Mouse (Mus musculus) lung, embryonic 16.5 days (tissue): ENCODE measurements at regions not wholly inside any gene's neighbourhood (a gene's known extent, or its start where the extent isn't known, plus 50 kb on each side); places are given as distances from the start of the nearest gene placed in this dataset.

Source experiments
- ATAC-seq: fragments of 200-750 bp; cut with Nextera tagmentation; 2 replicates; pipeline ENCODE4 v1.8.0; 2017; ENCODE audit warnings: low read depth, mild to moderate bottlenecking, moderate library complexity
- H3K27ac ChIP-seq: fragments of 300-500 bp; sonication (generic); 2 replicates; pipeline ENCODE4 v1.5.1; 2014; ENCODE audit warnings: mild to moderate bottlenecking, control low read depth, low read length
- H3K27me3 ChIP-seq: fragments of 300-500 bp; sonication (generic); 2 replicates; pipeline ENCODE4 v1.6.1; 2014; ENCODE audit warnings: low read depth, low read length, mixed read lengths; ENCODE audit not compliant: control insufficient read depth, insufficient read depth
- H3K36me3 ChIP-seq: fragments of 300-500 bp; sonication (generic); 2 replicates; pipeline ENCODE4 v1.6.1; 2014; ENCODE audit warnings: low read length; ENCODE audit not compliant: control insufficient read depth, insufficient read depth
- H3K4me1 ChIP-seq: fragments of 300-500 bp; sonication (generic); replicated peaks from 2 replicates; pipeline ENCODE4 v1.6.1; 2014; ENCODE audit warnings: low read length, mixed read lengths; ENCODE audit not compliant: control insufficient read depth, insufficient read depth
- H3K4me2 ChIP-seq: fragments of 300-500 bp; sonication (generic); 2 replicates; pipeline ENCODE4 v1.6.1; 2014; ENCODE audit warnings: low read depth, low read length, control low read depth
- H3K4me3 ChIP-seq: fragments of 300-500 bp; sonication (generic); 2 replicates; pipeline ENCODE4 v1.5.1; 2014; ENCODE audit warnings: mild to moderate bottlenecking, low read length, control low read depth
- H3K9ac ChIP-seq: fragments of 300-500 bp; sonication (generic); 2 replicates; pipeline ENCODE4 v1.6.1; 2014; ENCODE audit warnings: low read length, control low read depth
- H3K9me3 ChIP-seq: fragments of 300-500 bp; sonication (generic); 2 replicates; pipeline ENCODE4 v1.6.1; 2016; ENCODE audit warnings: low read length; ENCODE audit not compliant: control insufficient read depth
- WGBS: fragments of 180-500 bp; shearing (Covaris S2); extraction: QIAGEN DNeasy Blood & Tissue Kit; methylation state at CpG from one replicate; pipeline ENCODE4 v1.1.7; 2014; 5-methylcytosine and 5-hydroxymethylcytosine counted together

GRCm38 (mm10) chr5:129397311-129397710 lies 103.7 kb upstream of the Sfswap start:
- WGBS: 26% methylated on average over 1 of the region's 1 CpGs
- no peaks in the 10 kb centered on the region for H3K9me3 ChIP-seq

GRCm38 (mm10) chr5:129406259-129406658 lies 94.8 kb upstream of the Sfswap start:
- no peak overlapping the region for H3K27ac ChIP-seq
- H3K4me1 ChIP-seq: no peaks in the 10 kb centered on the region; the same call in 1 of the 2 replicates
- H3K9me3 ChIP-seq: no peaks in the 10 kb centered on the region
- H3K27me3 ChIP-seq: no peaks in the 10 kb centered on the region
- H3K9ac ChIP-seq: no peak overlapping the region
- ATAC-seq: no peak
- H3K36me3 ChIP-seq: no peaks in the 10 kb centered on the region
- WGBS: 50% methylated on average over 4 of the region's 4 CpGs
- H3K4me3 ChIP-seq: no peak overlapping the region
- no peak overlapping the region for H3K4me2 ChIP-seq

More at GRCm38 (mm10) chr5:129397311-129397710, 103.7 kb upstream of the Sfswap start:
- no peaks in the 10 kb centered on the region for H3K36me3 ChIP-seq
- no peak overlapping the region for H3K4me3 ChIP-seq
- H3K4me2 ChIP-seq: no peak overlapping the region
- H3K27me3 ChIP-seq: no peaks in the 10 kb centered on the region
- H3K9ac ChIP-seq: no peak overlapping the region
- no peak for ATAC-seq
- H3K27ac ChIP-seq: no peak overlapping the region
- H3K4me1 ChIP-seq: no peaks in the 10 kb centered on the region

GRCm38 (mm10) chr5:129409440-129410004 lies 91.5 kb upstream of the Sfswap start:
- no peak overlapping the region for H3K4me3 ChIP-seq
- no peaks in the 10 kb centered on the region for H3K36me3 ChIP-seq
- H3K4me2 ChIP-seq: no peak overlapping the region
- ATAC-seq: peak; percentile 51; the same call in 1 of the 2 replicates
- WGBS: 48% methylated on average over 14 of the region's 14 CpGs
- H3K27ac ChIP-seq: no peak overlapping the region
- no peaks in the 10 kb centered on the region for H3K9me3 ChIP-seq
- no peaks in the 10 kb centered on the region for H3K27me3 ChIP-seq
- H3K4me1 ChIP-seq: no peaks in the 10 kb centered on the region; the same call in 1 of the 2 replicates
- no peak overlapping the region for H3K9ac ChIP-seq

- Histone ChIP-seq H3K4me3 (no peak overlapping the region), H3K9me3 (no peaks in the 10 kb centered on the region), H3K36me3 (no peaks in the 10 kb centered on the region), H3K9ac (no peak overlapping the region), H3K4me1 (peaks cover 15% of the 10 kb centered on the region), H3K27ac (no peak overlapping the region), H3K27me3 (no peaks in the 10 kb centered on the region), H3K4me2 (no peak overlapping the region)
- no peak for ATAC-seq
- 74% methylated on average over 6 of the region's 6 CpGs for WGBS
These were observed 88.9 kb upstream of the Sfswap start for GRCm38 (mm10) chr5:129412161-129412560.

- Histone ChIP-seq H3K4me1 (peaks cover 15% of the 10 kb centered on the region), H3K9ac (peak overlapping the region; percentile 52), H3K4me2 (peak overlapping the region; percentile 50), H3K27ac (peak overlapping the region; percentile 64), H3K4me3 (peak overlapping the region; percentile 34), H3K9me3 (no peaks in the 10 kb centered on the region), H3K27me3 (no peaks in the 10 kb centered on the region), H3K36me3 (no peaks in the 10 kb centered on the region)
- ATAC-seq: peak; percentile 85
- WGBS: 18% methylated on average over 12 of the region's 12 CpGs
These were observed 85.9 kb upstream of the Sfswap start for GRCm38 (mm10) chr5:129414960-129415706.

GRCm38 (mm10) chr5:129416425-129416824 lies 84.6 kb upstream of the Sfswap start:
- H3K27ac ChIP-seq: no peak overlapping the region
- H3K4me1 ChIP-seq: peaks cover 15% of the 10 kb centered on the region
- H3K4me2 ChIP-seq: no peak overlapping the region
- H3K4me3 ChIP-seq: no peak overlapping the region
- no peaks in the 10 kb centered on the region for H3K36me3 ChIP-seq
- WGBS: 15% methylated on average over 3 of the region's 3 CpGs
- H3K27me3 ChIP-seq: no peaks in the 10 kb centered on the region
- no peak overlapping the region for H3K9ac ChIP-seq
- no peaks in the 10 kb centered on the region for H3K9me3 ChIP-seq
- ATAC-seq: peak; percentile 51; the same call in 1 of the 2 replicates

GRCm38 (mm10) chr5:129417516-129417915 lies 83.5 kb upstream of the Sfswap start:
- Histone ChIP-seq H3K27ac (no peak overlapping the region), H3K27me3 (no peaks in the 10 kb centered on the region), H3K4me3 (no peak overlapping the region), H3K36me3 (no peaks in the 10 kb centered on the region), H3K9me3 (no peaks in the 10 kb centered on the region), H3K4me2 (no peak overlapping the region), H3K9ac (no peak overlapping the region), H3K4me1 (peaks cover 15% of the 10 kb centered on the region)
- 53% methylated on average over 3 of the region's 3 CpGs for WGBS
- ATAC-seq: no peak

- no peak overlapping the region for H3K4me2 ChIP-seq
- WGBS: 67% methylated on average over 2 of the region's 2 CpGs
- ATAC-seq: no peak
- H3K9me3 ChIP-seq: no peaks in the 10 kb centered on the region
- H3K36me3 ChIP-seq: no peaks in the 10 kb centered on the region
- H3K9ac ChIP-seq: no peak overlapping the region
- peaks cover 2% of the 10 kb centered on the region; the same call in 1 of the 2 replicates for H3K4me1 ChIP-seq
- H3K4me3 ChIP-seq: no peak overlapping the region
- no peak overlapping the region for H3K27ac ChIP-seq
- H3K27me3 ChIP-seq: no peaks in the 10 kb centered on the region
These were observed 80.0 kb upstream of the Sfswap start for GRCm38 (mm10) chr5:129420981-129421380.

- Histone ChIP-seq H3K27me3 (no peaks in the 10 kb centered on the region), H3K4me1 (no peaks in the 10 kb centered on the region), H3K27ac (no peak overlapping the region), H3K9me3 (no peaks in the 10 kb centered on the region), H3K4me2 (no peak overlapping the region), H3K36me3 (no peaks in the 10 kb centered on the region), H3K9ac (no peak overlapping the region), H3K4me3 (no peak overlapping the region)
- ATAC-seq: no peak
These were observed 71.1 kb upstream of the Sfswap start for GRCm38 (mm10) chr5:129429897-129430296.
